Mouse (Mus musculus) liver, postnatal 0 days (tissue): ENCODE data around the gene Bcap31.

Source experiments
- CTCF ChIP-seq: sonication (generic); IDR thresholded peaks from 2 replicates; pipeline ENCODE4 v1.5.1; 2016; ENCODE audit warnings: antibody characterized with exemption, low read depth
- EP300 ChIP-seq: IDR thresholded peaks from 2 replicates; pipeline ENCODE4 v1.6.1; 2016; ENCODE audit warnings: antibody characterized with exemption, low read depth, mild to moderate bottlenecking

- TF ChIP-seq CTCF (no peak), EP300 (no peak)
These were observed 76.0 kb downstream of the Bcap31 start for GRCm38 (mm10) chrX:73639901-73640469.
